Mouse (Mus musculus): Measurements from ENCODE around the gene Cyp8b1. TPM values are rescaled to one million over a fixed set of nuclear protein-coding genes. Genes with fewer than 3 reads are reported as not detected.

The Cyp8b1 gene
- total RNA-seq, 2 experiments from 2014 or later = not detected

- ATAC-seq (replicated peaks; ENCODE audit: low FRiP score, low TSS enrichment, poor library complexity, severe bottlenecking) = no peak
These were observed 19.3 kb downstream of the Cyp8b1 start for GRCm38 (mm10) chr9:121896820-121897219.

GRCm38 (mm10) chr9:121895392-121895993 is 20.6 kb downstream of the Cyp8b1 start:
- no peak for ATAC-seq (replicated peaks; ENCODE audit: low FRiP score, low TSS enrichment, poor library complexity, severe bottlenecking)

- no peak for ATAC-seq (replicated peaks; ENCODE audit: low FRiP score, low TSS enrichment, poor library complexity, severe bottlenecking)
These were observed 21.7 kb downstream of the Cyp8b1 start for GRCm38 (mm10) chr9:121894447-121894846.

- no peak for ATAC-seq (replicated peaks; ENCODE audit: low FRiP score, low TSS enrichment, poor library complexity, severe bottlenecking)
These were observed 23.9 kb downstream of the Cyp8b1 start for GRCm38 (mm10) chr9:121892057-121892687.

- no peak for ATAC-seq (replicated peaks; ENCODE audit: low FRiP score, low TSS enrichment, poor library complexity, severe bottlenecking)
These were observed 24.8 kb downstream of the Cyp8b1 start for GRCm38 (mm10) chr9:121891301-121891700.

- 0 out of 2 replicates have a peak, but pooled peaks have one; percentile 37 for ATAC-seq (replicated peaks; ENCODE audit: low FRiP score, low TSS enrichment, poor library complexity, severe bottlenecking)
These were observed 25.6 kb downstream of the Cyp8b1 start for GRCm38 (mm10) chr9:121890441-121890941.

- no peak for ATAC-seq (replicated peaks; ENCODE audit: low FRiP score, low TSS enrichment, poor library complexity, severe bottlenecking)
These were observed 26.1 kb downstream of the Cyp8b1 start for GRCm38 (mm10) chr9:121889927-121890440.

- peak; percentile 73 for ATAC-seq (replicated peaks; ENCODE audit: low FRiP score, low TSS enrichment, poor library complexity, severe bottlenecking)
These were observed 34.1 kb downstream of the Cyp8b1 start for GRCm38 (mm10) chr9:121882015-121882457.

- peak; percentile 58; the same call in 1 of the 2 replicates for ATAC-seq (replicated peaks; ENCODE audit: low FRiP score, low TSS enrichment, poor library complexity, severe bottlenecking)
These were observed 34.8 kb downstream of the Cyp8b1 start for GRCm38 (mm10) chr9:121881301-121881700.

GRCm38 (mm10) chr9:121880840-121881239 is 35.3 kb downstream of the Cyp8b1 start:
- ATAC-seq (replicated peaks; ENCODE audit: low FRiP score, low TSS enrichment, poor library complexity, severe bottlenecking) = peak; percentile 80

- ATAC-seq (replicated peaks; ENCODE audit: low FRiP score, low TSS enrichment, poor library complexity, severe bottlenecking) = no peak
These were observed 38.9 kb downstream of the Cyp8b1 start for GRCm38 (mm10) chr9:121877052-121877740.

- peak; percentile 68 for ATAC-seq (replicated peaks; ENCODE audit: low FRiP score, low TSS enrichment, poor library complexity, severe bottlenecking)
These were observed 42.5 kb downstream of the Cyp8b1 start for GRCm38 (mm10) chr9:121873578-121873977.

GRCm38 (mm10) chr9:121872062-121872683 is 43.9 kb downstream of the Cyp8b1 start:
- ATAC-seq (replicated peaks; ENCODE audit: low FRiP score, low TSS enrichment, poor library complexity, severe bottlenecking) = no peak

GRCm38 (mm10) chr9:121869973-121870515 is 46.1 kb downstream of the Cyp8b1 start:
- no peak for ATAC-seq (replicated peaks; ENCODE audit: low FRiP score, low TSS enrichment, poor library complexity, severe bottlenecking)

- ATAC-seq (replicated peaks; ENCODE audit: low FRiP score, low TSS enrichment, poor library complexity, severe bottlenecking) = no peak
These were observed 46.7 kb downstream of the Cyp8b1 start for GRCm38 (mm10) chr9:121869432-121869831.

GRCm38 (mm10) chr9:121868236-121868635 is 47.9 kb downstream of the Cyp8b1 start:
- no peak for ATAC-seq (replicated peaks; ENCODE audit: low FRiP score, low TSS enrichment, poor library complexity, severe bottlenecking)

- ATAC-seq (replicated peaks; ENCODE audit: low FRiP score, low TSS enrichment, poor library complexity, severe bottlenecking) = no peak
These were observed 48.5 kb downstream of the Cyp8b1 start for GRCm38 (mm10) chr9:121867632-121868031.

GRCm38 (mm10) chr9:121865425-121866008 is 50.6 kb downstream of the Cyp8b1 start:
- ATAC-seq (replicated peaks; ENCODE audit: low FRiP score, low TSS enrichment, poor library complexity, severe bottlenecking) = no peak

GRCm38 (mm10) chr9:121864837-121865236 is 51.3 kb downstream of the Cyp8b1 start:
- ATAC-seq (replicated peaks; ENCODE audit: low FRiP score, low TSS enrichment, poor library complexity, severe bottlenecking) = no peak
